In the genomic region with DNA sequence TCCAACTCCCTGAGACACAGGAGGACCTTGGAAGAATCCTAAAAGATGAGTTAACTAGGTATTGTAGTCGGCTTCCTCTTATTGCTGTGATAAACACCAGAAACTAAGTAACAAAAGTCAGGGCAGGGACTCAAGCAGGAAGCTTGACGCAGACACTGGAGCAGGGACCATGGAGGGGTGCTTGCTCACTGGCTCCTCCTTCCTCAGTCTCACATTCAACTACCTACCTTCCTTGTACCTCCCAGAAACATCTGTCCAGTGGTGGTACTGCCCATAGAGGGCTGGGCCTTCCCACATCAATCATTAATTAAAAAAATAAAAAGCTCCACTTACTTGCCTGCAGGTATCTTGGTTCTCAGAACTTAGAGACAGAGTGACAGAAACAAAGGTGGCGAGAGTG, we compare ENCODE assay signal across 13 mouse cellular contexts.
DNase-seq lines count a peak whose midpoint lies in the region; ATAC-seq and TF ChIP-seq lines count a peak whose summit lies in the region.
"Had no signal": no experiment of that assay in that cellular context is flagged by ENCODE, and none has a peak within 500 bp of the region (broad histone marks: within the 10 kb centered on the region; RNA-seq: fewer than 3 reads in every experiment).

No protein-coding gene starts in this region.

- H3K4me1 ChIP-seq in heart, embryonic 16.5 days (ENCODE audit: control insufficient read depth, insufficient read depth, low read length): peaks cover 3% of the 10 kb centered on the region; the same call in 1 of the 2 replicates
- peaks cover 20% of the 10 kb centered on the region for H3K4me1 ChIP-seq in neural tube, embryonic 12.5 days
- H3K4me1 ChIP-seq in neural tube, embryonic 15.5 days: peaks cover 11% of the 10 kb centered on the region; the same call in 1 of the 2 replicates
- H3K4me1 ChIP-seq in hindbrain, embryonic 15.5 days (replicated peaks): peaks cover 5% of the 10 kb centered on the region; the same call in 1 of the 2 replicates
- 0 out of 2 replicates have a peak, but pooled peaks cover 2% of the 10 kb centered on the region for H3K4me1 ChIP-seq in stomach, postnatal 0 days (replicated peaks; ENCODE audit: control insufficient read depth, insufficient read depth)
- H3K4me1 ChIP-seq: liver, embryonic 13.5 days had no signal

- no peak overlapping the region for H3K9ac ChIP-seq in heart, embryonic 16.5 days (ENCODE audit: low read length)
- no peak overlapping the region for H3K9ac ChIP-seq in neural tube, embryonic 12.5 days
- no peak overlapping the region for H3K9ac ChIP-seq in neural tube, embryonic 15.5 days (replicated peaks)
- no peak overlapping the region for H3K9ac ChIP-seq in hindbrain, embryonic 15.5 days
- no peak overlapping the region for H3K9ac ChIP-seq in stomach, postnatal 0 days (ENCODE audit: low read length)
- H3K9ac ChIP-seq: liver, embryonic 13.5 days had no signal

- no peak for TF ChIP-seq EP300 in stomach, postnatal 0 days (optimal IDR thresholded peaks at IDR 0.05)

- H3K36me3 ChIP-seq in heart, embryonic 16.5 days (ENCODE audit: control insufficient read depth, insufficient read depth): no peaks in the 10 kb centered on the region
- H3K36me3 ChIP-seq in neural tube, embryonic 12.5 days: no peaks in the 10 kb centered on the region; the same call in 1 of the 2 replicates
- H3K36me3 ChIP-seq in neural tube, embryonic 15.5 days: no peaks in the 10 kb centered on the region
- no peaks in the 10 kb centered on the region for H3K36me3 ChIP-seq in hindbrain, embryonic 15.5 days
- H3K36me3 ChIP-seq in stomach, postnatal 0 days (ENCODE audit: control insufficient read depth, insufficient read depth, low read length): no peaks in the 10 kb centered on the region
- H3K36me3 ChIP-seq: G1E; liver, embryonic 13.5 days had no signal

- H3K4me3 ChIP-seq in heart, embryonic 16.5 days (ENCODE audit: low read length): no peak overlapping the region
- no peak overlapping the region for H3K4me3 ChIP-seq in neural tube, embryonic 12.5 days
- no peak overlapping the region for H3K4me3 ChIP-seq in neural tube, embryonic 15.5 days (replicated peaks)
- H3K4me3 ChIP-seq in hindbrain, embryonic 15.5 days: no peak overlapping the region
- H3K4me3 ChIP-seq in stomach, postnatal 0 days (ENCODE audit: low read depth, low read length): no peak overlapping the region
- H3K4me3 ChIP-seq: liver, embryonic 13.5 days had no signal

- no peak overlapping the region for H3K4me2 ChIP-seq in heart, embryonic 16.5 days (ENCODE audit: low read depth, low read length)
- H3K4me2 ChIP-seq in neural tube, embryonic 12.5 days (replicated peaks): no peak overlapping the region
- no peak overlapping the region for H3K4me2 ChIP-seq in neural tube, embryonic 15.5 days
- no peak overlapping the region for H3K4me2 ChIP-seq in hindbrain, embryonic 15.5 days
- no peak overlapping the region for H3K4me2 ChIP-seq in stomach, postnatal 0 days (replicated peaks; ENCODE audit: low read depth)
- H3K4me2 ChIP-seq: liver, embryonic 13.5 days had no signal

- H3K9me3 ChIP-seq in heart, embryonic 16.5 days (replicated peaks; ENCODE audit: control insufficient read depth, low read length): no peaks in the 10 kb centered on the region
- no peaks in the 10 kb centered on the region for H3K9me3 ChIP-seq in neural tube, embryonic 12.5 days
- H3K9me3 ChIP-seq in neural tube, embryonic 15.5 days (replicated peaks): no peaks in the 10 kb centered on the region
- H3K9me3 ChIP-seq in hindbrain, embryonic 15.5 days: no peaks in the 10 kb centered on the region
- no peaks in the 10 kb centered on the region for H3K9me3 ChIP-seq in stomach, postnatal 0 days (ENCODE audit: control insufficient read depth, low read length)
- H3K9me3 ChIP-seq: G1E; liver, embryonic 13.5 days had no signal

- no peak for ATAC-seq in heart, embryonic 16.5 days (replicated peaks; ENCODE audit: extremely low read depth, insufficient read depth, low FRiP score)
- peak; percentile 23; the same call in 1 of the 2 replicates for ATAC-seq in neural tube, embryonic 12.5 days (ENCODE audit: low FRiP score, low read depth)
- no peak for ATAC-seq in neural tube, embryonic 15.5 days (ENCODE audit: low FRiP score)
- no peak for ATAC-seq in hindbrain, embryonic 15.5 days (ENCODE audit: low FRiP score, low read depth)
- ATAC-seq in stomach, postnatal 0 days (ENCODE audit: low FRiP score, low TSS enrichment): 0 out of 2 replicates have a peak, but pooled peaks have one; percentile 35

- 62% methylated on average over 3 of the region's 3 CpGs for WGBS in heart, embryonic 16.5 days
- 33% methylated on average over 3 of the region's 3 CpGs for WGBS in neural tube, embryonic 12.5 days
- 51% methylated on average over 3 of the region's 3 CpGs for WGBS in neural tube, embryonic 15.5 days
- WGBS in hindbrain, embryonic 15.5 days: 54% methylated on average over 3 of the region's 3 CpGs
- WGBS in stomach, postnatal 0 days: 55% methylated on average over 3 of the region's 3 CpGs

- TF ChIP-seq CTCF in stomach, postnatal 0 days (IDR thresholded peaks at IDR 0.05; ENCODE audit: low read depth): no peak

- no peaks in the 10 kb centered on the region for H3K27me3 ChIP-seq in heart, embryonic 16.5 days (ENCODE audit: control insufficient read depth, insufficient read depth, low read length)
- H3K27me3 ChIP-seq in neural tube, embryonic 12.5 days (replicated peaks): no peaks in the 10 kb centered on the region
- no peaks in the 10 kb centered on the region for H3K27me3 ChIP-seq in neural tube, embryonic 15.5 days (replicated peaks)
- no peaks in the 10 kb centered on the region for H3K27me3 ChIP-seq in hindbrain, embryonic 15.5 days
- H3K27me3 ChIP-seq in stomach, postnatal 0 days (ENCODE audit: control insufficient read depth, insufficient read depth, low read length): no peaks in the 10 kb centered on the region
- H3K27me3 ChIP-seq: liver, embryonic 13.5 days had no signal

- intact Hi-C loops in heart, postnatal 25 days (cut with DNase I): no loop called here

- peak overlapping the region; percentile 52 for H3K27ac ChIP-seq in heart, embryonic 16.5 days (ENCODE audit: low read length)
- H3K27ac ChIP-seq in neural tube, embryonic 12.5 days: no peak overlapping the region
- H3K27ac ChIP-seq in neural tube, embryonic 15.5 days (replicated peaks): no peak overlapping the region
- H3K27ac ChIP-seq in hindbrain, embryonic 15.5 days (replicated peaks): 0 out of 2 replicates have a peak overlapping the region, but pooled peaks have one; percentile 53
- H3K27ac ChIP-seq in stomach, postnatal 0 days (replicated peaks): no peak overlapping the region
- H3K27ac ChIP-seq: liver, embryonic 13.5 days had no signal

- DNase-seq in heart, postnatal 25 days (ENCODE audit: low spot score): no peak
- DNase-seq in stomach, postnatal 0 days (ENCODE audit: low spot score): no peak
- no peak for DNase-seq in right cerebral cortex, postnatal 4 days
- no peak for DNase-seq in cerebellum, postnatal 4 days (ENCODE audit: low spot score in 2 of 2)
- DNase-seq: adrenal gland, postnatal 25 days; cerebellum, adult 18-20 months; liver, embryonic 13.5 days; thymus, postnatal 25 days had no signal

Comparison
In these comparisons a context has a peak if more than half of its experiments do, and no peak if none do; other contexts are left out.
1. ATAC-seq: peak in neural tube, embryonic 12.5 days (single experiment) and stomach, postnatal 0 days (single experiment); none in heart, embryonic 16.5 days (single experiment), neural tube, embryonic 15.5 days (single experiment) and hindbrain, embryonic 15.5 days (single experiment).
2. H3K27ac ChIP-seq: peak in heart, embryonic 16.5 days (single experiment) and hindbrain, embryonic 15.5 days (single experiment); none in neural tube, embryonic 12.5 days (single experiment), neural tube, embryonic 15.5 days (single experiment) and stomach, postnatal 0 days (single experiment).